Mouse (Mus musculus) G1E (cell line): Measurements from ENCODE around the gene Mob3a.

Source experiments
- CTCF ChIP-seq: IDR thresholded peaks from 2 replicates; pipeline ENCODE4 v1.5.1; 2012; ENCODE audit warnings: low read depth, low read length, inconsistent platforms, mixed read lengths
- GATA1 ChIP-seq: IDR thresholded peaks from 2 replicates; pipeline ENCODE4 v1.6.1; 2012; ENCODE audit warnings: borderline replicate concordance, low read length, inconsistent platforms, mixed read lengths
- GATA2 ChIP-seq: IDR thresholded peaks from 2 replicates; pipeline ENCODE4 v1.6.1; 2012; ENCODE audit warnings: low read depth, low read length, inconsistent platforms, borderline replicate concordance
- POLR2AphosphoS5 ChIP-seq: IDR thresholded peaks from 2 replicates; pipeline ENCODE4 v1.6.1; 2012; ENCODE audit warnings: low read depth, low read length, inconsistent platforms; ENCODE audit not compliant: insufficient replicate concordance
- TAL1 ChIP-seq: conservative IDR thresholded peaks from 2 replicates; pipeline ENCODE4 v1.6.1; 2012; ENCODE audit warnings: low read depth, low read length, inconsistent platforms, mixed read lengths

- TF ChIP-seq CTCF: no peak
- no peak for TF ChIP-seq POLR2AphosphoS5
- no peak for TF ChIP-seq TAL1
- no peak for TF ChIP-seq GATA1
- TF ChIP-seq GATA2: no peak
Observed at GRCm38 (mm10) chr10:80700732-80701131, 1.0 kb downstream of the Mob3a start.
